Mouse (Mus musculus) lung, adult 2 months (tissue): ENCODE data around the gene Nod1. TPM values are rescaled to one million over a fixed set of nuclear protein-coding genes. Genes with fewer than 3 reads are reported as not detected.

Experiments used
- DNase-seq: peaks from one replicate; pipeline ENCODE4 v3.0.0; 2022
- H3K4me1 ChIP-seq: fragments of 200-500 bp; 2 replicates; pipeline ENCODE4 v1.6.1; 2011; ENCODE audit warnings: low read length; ENCODE audit not compliant: control insufficient read depth, insufficient read depth
- H3K4me3 ChIP-seq: fragments of 200-500 bp; replicated peaks from 2 replicates; pipeline ENCODE3; 2011; ENCODE audit warnings: low read depth, mild to moderate bottlenecking, control low read depth, low read length; ENCODE audit errors: extremely low read depth
- CTCF ChIP-seq: fragments of 200-500 bp; IDR thresholded peaks from 2 replicates; pipeline ENCODE4 v1.5.1; 2011; ENCODE audit warnings: mild to moderate bottlenecking, low read length, control low read depth; ENCODE audit not compliant: insufficient read depth
- POLR2A ChIP-seq: fragments of 200-500 bp; IDR thresholded peaks from 2 replicates; pipeline ENCODE4 v1.6.1; 2011; ENCODE audit warnings: low read depth, mild to moderate bottlenecking, control low read depth, low read length, borderline replicate concordance; ENCODE audit errors: extremely low read depth
- WGBS: fragments of 180-500 bp; shearing (Covaris S2); methylation state at CpG from one replicate; pipeline ENCODE4 v1.1.7; 2018; 5-methylcytosine and 5-hydroxymethylcytosine counted together
- polyA plus RNA-seq: library from polyadenylated mRNA; depleted of rRNA; stranded (reverse); fragments of >200 nt; gene quantifications from 2 replicates; pipeline ENCODE4 v1.2.3, GENCODE M21; 2012

The Nod1 gene
- polyA plus RNA-seq, 1 experiment: 66.0 TPM

DNA sequence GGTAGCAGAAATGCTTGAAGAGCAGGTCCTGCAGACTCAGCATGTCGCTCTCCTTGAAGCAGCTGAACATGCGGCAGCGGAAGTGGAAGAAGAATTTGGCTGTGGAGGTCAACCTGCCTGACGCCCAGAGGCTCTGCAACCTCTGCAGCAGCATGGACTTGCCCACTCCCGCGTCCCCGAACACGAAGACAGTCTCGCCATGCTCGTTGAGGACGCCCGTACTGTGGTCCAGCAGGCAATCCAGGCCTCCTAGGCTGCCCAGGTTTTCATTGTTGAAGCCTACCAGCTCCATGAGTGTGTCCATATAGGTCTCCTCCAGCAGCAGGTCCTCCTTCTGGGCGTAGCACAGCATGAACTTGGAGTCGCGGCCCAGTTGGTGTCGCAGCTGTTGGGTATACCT is 27.9 kb downstream of the Nod1 start:
- peaks cover 25% of the 10 kb centered on the region for H3K4me1 ChIP-seq
- no peak overlapping the region for H3K4me3 ChIP-seq
- WGBS: 86% methylated on average over 16 of the region's 16 CpGs
- DNase-seq: no peak
- no peak for TF ChIP-seq POLR2A
- TF ChIP-seq CTCF: no peak

DNA sequence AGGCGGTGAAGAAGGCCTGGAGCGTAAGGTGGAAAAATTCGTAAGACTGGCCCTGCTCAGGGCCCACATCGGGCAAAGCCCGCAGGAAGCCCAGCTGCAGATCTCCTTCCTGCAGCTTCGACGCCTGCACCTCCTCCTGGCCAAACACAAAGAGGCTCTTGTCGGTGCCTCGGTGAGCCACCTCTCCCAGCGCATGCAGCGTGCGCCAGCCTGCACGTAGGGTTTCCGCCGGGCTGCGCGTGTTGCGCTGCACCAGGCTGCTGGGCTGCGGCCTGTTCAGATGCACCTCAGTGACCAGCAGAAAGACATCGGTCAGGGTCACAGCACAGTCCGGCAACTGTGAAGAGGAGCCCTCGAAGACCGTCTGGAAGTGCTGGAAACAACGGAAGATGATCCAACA is 28.7 kb downstream of the Nod1 start:
- no peak overlapping the region for H3K4me3 ChIP-seq
- DNase-seq: no peak
- peaks cover 27% of the 10 kb centered on the region for H3K4me1 ChIP-seq
- 59% methylated on average over 24 of the region's 24 CpGs for WGBS
- TF ChIP-seq CTCF: no peak
- TF ChIP-seq POLR2A: no peak

DNA sequence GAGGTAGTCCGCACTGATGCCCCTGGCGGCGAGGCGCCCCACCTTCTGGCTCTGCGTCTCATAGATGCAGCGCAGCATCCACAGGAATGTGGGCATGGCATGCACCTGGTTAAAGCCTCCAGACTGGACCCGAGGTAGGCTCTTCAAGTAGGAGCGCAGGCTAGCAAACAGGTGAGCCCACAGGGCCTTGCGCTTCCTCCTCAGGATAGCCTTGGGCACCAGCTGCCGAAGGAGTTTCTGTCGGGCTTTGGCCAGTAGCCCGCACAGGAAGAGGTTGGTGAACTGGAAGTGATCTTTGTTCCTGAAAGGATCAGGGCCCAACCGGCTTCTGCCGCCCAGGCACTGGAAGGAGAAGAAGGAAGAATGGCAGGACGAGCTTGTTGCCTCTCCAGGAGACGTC is 29.1 kb downstream of the Nod1 start:
- TF ChIP-seq POLR2A (no peak), CTCF (no peak)
- Histone ChIP-seq H3K4me1 (peaks cover 26% of the 10 kb centered on the region), H3K4me3 (no peak overlapping the region)
- 75% methylated on average over 16 of the region's 16 CpGs for WGBS
- no peak for DNase-seq

DNA sequence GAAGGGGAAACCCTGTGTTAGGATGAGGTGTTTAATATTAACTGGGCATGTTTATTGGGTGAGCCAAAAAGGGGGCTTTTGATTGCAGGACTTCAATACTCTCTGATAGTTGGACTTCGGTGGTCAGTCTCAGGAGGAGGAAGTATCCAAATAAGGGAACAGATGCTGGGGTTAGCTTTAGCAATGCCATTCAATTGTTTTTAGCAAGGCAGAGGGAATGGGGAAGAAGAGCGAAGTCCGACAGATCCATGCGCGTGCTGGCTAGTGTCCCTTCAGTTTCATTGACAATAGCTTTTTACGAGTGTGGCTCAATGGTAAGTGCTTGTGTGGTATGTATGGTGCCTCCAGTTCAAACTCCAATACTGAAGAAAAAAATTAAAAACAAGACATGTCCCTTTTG is 31.3 kb downstream of the Nod1 start:
- WGBS: 85% methylated on average over 6 of the region's 6 CpGs
- no peak for DNase-seq
- Histone ChIP-seq H3K4me3 (no peak overlapping the region), H3K4me1 (peaks cover 23% of the 10 kb centered on the region)
- TF ChIP-seq CTCF: no peak
- no peak for TF ChIP-seq POLR2A

DNA sequence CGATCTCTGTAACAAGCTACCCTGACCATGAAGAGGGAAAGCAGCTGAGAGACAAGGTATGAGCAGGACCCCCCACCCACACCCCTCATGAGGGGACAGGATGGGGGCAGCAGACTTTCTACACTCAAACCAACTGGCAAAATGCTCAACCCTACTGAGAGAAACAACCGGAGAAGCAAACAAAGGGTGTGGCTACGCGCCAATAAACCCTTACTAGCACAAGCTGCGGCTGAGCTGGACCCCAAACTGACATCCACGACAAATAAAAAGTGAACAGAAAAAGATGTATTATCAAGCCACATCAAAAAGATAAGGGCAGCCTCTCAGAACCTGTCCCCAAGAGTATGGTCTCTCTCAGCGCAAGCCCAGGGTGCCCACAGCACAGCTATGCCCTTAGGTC is 32.3 kb downstream of the Nod1 start:
- no peak overlapping the region for H3K4me3 ChIP-seq
- WGBS: 47% methylated on average over 7 of the region's 7 CpGs
- DNase-seq: no peak
- H3K4me1 ChIP-seq: peaks cover 23% of the 10 kb centered on the region
- TF ChIP-seq POLR2A: no peak
- no peak for TF ChIP-seq CTCF

DNA sequence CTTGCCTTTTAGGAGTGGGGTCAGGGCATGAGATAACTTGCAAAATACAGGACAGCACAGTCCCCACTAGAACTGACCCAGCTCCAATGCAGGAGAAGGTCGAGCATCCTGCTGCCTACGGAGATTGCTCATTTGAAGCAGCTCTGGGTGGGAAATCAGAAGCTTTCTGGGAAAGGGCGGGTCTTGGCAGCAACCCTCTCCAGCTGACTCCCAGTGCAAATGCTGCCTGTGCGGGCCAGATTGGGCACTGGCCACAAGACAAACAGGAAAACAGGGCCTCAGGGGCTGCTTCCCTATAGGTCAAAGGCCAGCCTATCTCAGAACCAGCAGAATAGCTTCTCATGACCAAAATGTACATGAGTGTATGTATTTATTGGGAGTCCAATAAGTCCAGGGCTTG is 32.8 kb downstream of the Nod1 start:
- H3K4me1 ChIP-seq: peaks cover 23% of the 10 kb centered on the region
- WGBS: 13% methylated on average over 4 of the region's 4 CpGs
- peak; percentile 62 for DNase-seq
- TF ChIP-seq CTCF (no peak), POLR2A (peak; percentile 15; the same call in 1 of the 2 replicates)
- H3K4me3 ChIP-seq: no peak overlapping the region

GRCm38 (mm10) chr6:54936496-54936895 is 35.9 kb downstream of the Nod1 start:
- H3K4me1 ChIP-seq: peaks cover 27% of the 10 kb centered on the region
- H3K4me3 ChIP-seq: no peak overlapping the region
- no peak for DNase-seq
- TF ChIP-seq CTCF (no peak), POLR2A (no peak)
- WGBS: 67% methylated on average over 2 of the region's 2 CpGs

DNA sequence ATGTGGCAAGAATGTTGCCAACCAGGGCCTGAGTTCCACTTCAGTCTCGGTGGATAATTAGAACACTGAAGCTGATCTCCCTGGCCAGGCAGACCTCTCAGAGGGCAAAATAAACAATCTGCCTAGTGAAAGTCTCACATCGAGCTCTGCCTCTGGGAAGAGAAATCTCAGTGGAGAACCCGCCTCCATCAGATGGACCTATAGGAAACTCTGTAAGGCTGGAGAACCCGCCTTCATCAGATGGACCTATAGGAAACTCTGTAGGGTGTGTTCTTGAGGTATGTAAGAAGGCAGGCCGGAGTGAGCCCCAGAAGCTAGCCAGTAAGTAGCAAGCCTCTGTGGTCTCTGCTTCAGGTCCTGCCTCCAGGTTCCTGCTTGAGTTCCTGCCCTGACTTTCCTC is 37.5 kb downstream of the Nod1 start:
- no peak for DNase-seq
- peaks cover 20% of the 10 kb centered on the region for H3K4me1 ChIP-seq
- TF ChIP-seq CTCF: no peak
- no peak for TF ChIP-seq POLR2A
- 74% methylated on average over 5 of the region's 5 CpGs for WGBS
- H3K4me3 ChIP-seq: no peak overlapping the region

GRCm38 (mm10) chr6:54934313-54934712 is 38.1 kb downstream of the Nod1 start:
- Histone ChIP-seq H3K4me3 (no peak overlapping the region), H3K4me1 (peaks cover 16% of the 10 kb centered on the region)
- no peak for TF ChIP-seq CTCF
- no peak for TF ChIP-seq POLR2A
- no peak for DNase-seq
- 72% methylated on average over 8 of the region's 8 CpGs for WGBS

DNA sequence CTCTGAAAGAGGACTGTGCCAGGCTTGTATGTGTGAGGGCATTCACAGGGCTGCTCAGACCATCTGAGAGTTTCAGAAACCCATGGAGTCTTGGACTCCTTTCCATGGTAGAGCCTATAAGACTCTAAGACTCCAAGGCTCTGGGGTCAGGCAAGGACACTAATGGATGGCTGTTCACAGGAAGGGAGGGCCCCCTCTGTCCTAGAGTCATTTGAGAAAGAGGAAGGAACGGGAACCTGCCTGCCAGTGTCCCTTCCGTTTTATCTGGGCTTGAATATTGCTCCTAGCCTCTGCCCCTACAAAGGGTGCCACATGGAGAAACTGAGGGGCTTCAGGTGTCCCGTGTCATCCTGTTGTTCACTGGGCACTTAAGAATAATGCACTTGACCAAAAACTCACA is 38.5 kb downstream of the Nod1 start:
- TF ChIP-seq POLR2A (no peak), CTCF (no peak)
- no peak overlapping the region for H3K4me3 ChIP-seq
- WGBS: 37% methylated on average over 3 of the region's 3 CpGs
- no peak for DNase-seq
- peaks cover 12% of the 10 kb centered on the region for H3K4me1 ChIP-seq

GRCm38 (mm10) chr6:54933216-54933615 is 39.2 kb downstream of the Nod1 start:
- H3K4me1 ChIP-seq: peaks cover 12% of the 10 kb centered on the region
- 61% methylated on average over 5 of the region's 5 CpGs for WGBS
- peak; percentile 4 for DNase-seq
- TF ChIP-seq CTCF (no peak), POLR2A (no peak)
- no peak overlapping the region for H3K4me3 ChIP-seq
